Mouse (Mus musculus): ENCODE data around the gene Ugt1a5.
"Not testable (repeated sequence)": the region's sequence is repeated elsewhere in the genome, so short reads cannot be mapped to it uniquely, and the experiment has no call there.

Gene Ugt1a5

GRCm38 (mm10) chr1:88197443-88197842, 31.6 kb downstream of the Ugt1a5 start:
- no peak for DNase-seq (ENCODE audit: low spot score)

GRCm38 (mm10) chr1:88199996-88200395, 34.2 kb downstream of the Ugt1a5 start:
- DNase-seq (ENCODE audit: low spot score) = no peak

- DNase-seq (ENCODE audit: low spot score) = no peak
Observed at GRCm38 (mm10) chr1:88200456-88200855, 34.6 kb downstream of the Ugt1a5 start, which contains the start of gene Ugt1a2. TSS of gene Ugt1a2 (plus strand) at chr1:88200601.

GRCm38 (mm10) chr1:88205294-88205922, 39.6 kb downstream of the Ugt1a5 start, which contains the start of gene Dnajb3:
TSS of gene Dnajb3 (minus strand) at chr1:88205782.
- DNase-seq (ENCODE audit: low spot score) = peak; percentile 77

- DNase-seq (ENCODE audit: low spot score) = peak; percentile 83
Observed at GRCm38 (mm10) chr1:88206843-88207479, 41.1 kb downstream of the Ugt1a5 start.

GRCm38 (mm10) chr1:88211812-88212211, 46.0 kb downstream of the Ugt1a5 start, which contains the start of gene Ugt1a1:
TSS of gene Ugt1a1 (plus strand) at chr1:88211959.
- no peak for DNase-seq (ENCODE audit: low spot score)

- DNase-seq (ENCODE audit: low spot score) = no peak
Observed at GRCm38 (mm10) chr1:88212341-88213045, 46.7 kb downstream of the Ugt1a5 start.

GRCm38 (mm10) chr1:88213061-88213460, 47.2 kb downstream of the Ugt1a5 start:
- no peak for DNase-seq (ENCODE audit: low spot score)

- no peak for DNase-seq (ENCODE audit: low spot score)
Observed at GRCm38 (mm10) chr1:88213766-88214461, 48.1 kb downstream of the Ugt1a5 start.

GRCm38 (mm10) chr1:88214462-88214952, 48.7 kb downstream of the Ugt1a5 start:
- DNase-seq (ENCODE audit: low spot score) = no peak

GRCm38 (mm10) chr1:88215466-88216380, 49.9 kb downstream of the Ugt1a5 start:
- DNase-seq (ENCODE audit: low spot score) = no peak

GRCm38 (mm10) chr1:88216551-88216950, 50.7 kb downstream of the Ugt1a5 start:
- DNase-seq (ENCODE audit: low spot score) = no peak

- no peak for DNase-seq (ENCODE audit: low spot score)
Observed at GRCm38 (mm10) chr1:88217144-88217543, 51.3 kb downstream of the Ugt1a5 start.

GRCm38 (mm10) chr1:88217576-88217975, 51.8 kb downstream of the Ugt1a5 start:
- no peak for DNase-seq (ENCODE audit: low spot score)

- DNase-seq (ENCODE audit: low spot score) = no peak
Observed at GRCm38 (mm10) chr1:88218051-88218450, 52.2 kb downstream of the Ugt1a5 start.

- DNase-seq (ENCODE audit: low spot score) = no peak
Observed at GRCm38 (mm10) chr1:88218591-88218990, 52.8 kb downstream of the Ugt1a5 start.

GRCm38 (mm10) chr1:88219054-88219453, 53.2 kb downstream of the Ugt1a5 start:
- no peak for DNase-seq (ENCODE audit: low spot score)

GRCm38 (mm10) chr1:88220336-88220735, 54.5 kb downstream of the Ugt1a5 start:
- DNase-seq (ENCODE audit: low spot score) = no peak

GRCm38 (mm10) chr1:88222216-88222615, 56.4 kb downstream of the Ugt1a5 start:
- no peak for DNase-seq (ENCODE audit: low spot score)

- not testable (repeated sequence) for DNase-seq (ENCODE audit: low spot score)
Observed at GRCm38 (mm10) chr1:88223011-88223515, 57.3 kb downstream of the Ugt1a5 start.

GRCm38 (mm10) chr1:88223591-88223990, 57.8 kb downstream of the Ugt1a5 start:
- no peak for DNase-seq (ENCODE audit: low spot score)

Data from c-Kit-positive CD71-positive TER-119-positive erythroid progenitor cells, embryonic 14.5 days (primary cell).